Mouse (Mus musculus): ENCODE measurements around the gene Nudcd2. TPM values are rescaled to one million over a fixed set of nuclear protein-coding genes. Genes with fewer than 3 reads are reported as not detected.

Nudcd2 gene
- polyA plus RNA-seq, 1 experiment = 43.5 TPM

GRCm38 (mm10) chr11:40759896-40760295 lies 26.4 kb downstream of the Nudcd2 start:
- no peaks in the 10 kb centered on the region for H3K36me3 ChIP-seq (ENCODE audit: control insufficient read depth, insufficient read depth)
- H3K4me2 ChIP-seq (ENCODE audit: low read depth) = no peak overlapping the region
- no peak overlapping the region for H3K4me3 ChIP-seq
- peaks cover 1% of the 10 kb centered on the region for H3K79me2 ChIP-seq (ENCODE audit: control insufficient read depth, insufficient read depth)
- H3ac ChIP-seq (ENCODE audit: control insufficient read depth, insufficient read length) = no peak overlapping the region
- no peaks in the 10 kb centered on the region for H3K27me3 ChIP-seq (ENCODE audit: control insufficient read depth, insufficient read depth, insufficient read length)
- no peak for TF ChIP-seq REST (IDR thresholded peaks at IDR 0.05; ENCODE audit: insufficient read depth, insufficient read length)
- no peak for TF ChIP-seq MYOG (IDR thresholded peaks at IDR 0.05; ENCODE audit: control insufficient read depth in 1 of 3, insufficient read depth in 1 of 3, insufficient read length in 2 of 3, low read depth in 2 of 3)
- TF ChIP-seq POLR2AphosphoS2 (IDR thresholded peaks at IDR 0.05; ENCODE audit: insufficient read length, low read depth) = no peak
- TF ChIP-seq USF1 (IDR thresholded peaks at IDR 0.05; ENCODE audit: low read depth) = no peak
- TF ChIP-seq TCF12 (IDR thresholded peaks at IDR 0.05; ENCODE audit: insufficient read depth, poor library complexity, severe bottlenecking) = no peak
- no peak for TF ChIP-seq SRF (IDR thresholded peaks at IDR 0.05; ENCODE audit: control insufficient read depth, insufficient read length, low read depth)
- TF ChIP-seq E2F4 (IDR thresholded peaks at IDR 0.05; ENCODE audit: insufficient read depth) = no peak
- no peak for TF ChIP-seq POLR2A (IDR thresholded peaks at IDR 0.05; ENCODE audit: insufficient read length, low read depth)
- no peak for TF ChIP-seq TCF3 (IDR thresholded peaks at IDR 0.05; ENCODE audit: insufficient read length, low read depth)
- no peak for TF ChIP-seq MYOD1 (IDR thresholded peaks at IDR 0.05; ENCODE audit: control insufficient read depth in 1 of 3, insufficient read length in 2 of 3, low read depth in 2 of 3)
- TF ChIP-seq MAX (IDR thresholded peaks at IDR 0.05; ENCODE audit: low read depth) = no peak
- no peak for TF ChIP-seq CEBPB (IDR thresholded peaks at IDR 0.05; ENCODE audit: insufficient read depth, poor library complexity, severe bottlenecking)

GRCm38 (mm10) chr11:40763395-40763794 lies 29.9 kb downstream of the Nudcd2 start:
- Histone ChIP-seq H3K79me2 (ENCODE audit: control insufficient read depth, insufficient read depth) (no peaks in the 10 kb centered on the region), H3K4me2 (ENCODE audit: low read depth) (no peak overlapping the region), H3ac (ENCODE audit: control insufficient read depth, insufficient read length) (no peak overlapping the region), H3K27me3 (ENCODE audit: control insufficient read depth, insufficient read depth, insufficient read length) (no peaks in the 10 kb centered on the region), H3K4me3 (no peak overlapping the region), H3K36me3 (ENCODE audit: control insufficient read depth, insufficient read depth) (no peaks in the 10 kb centered on the region)
- TF ChIP-seq USF1 (IDR thresholded peaks at IDR 0.05; ENCODE audit: low read depth) (no peak), TCF3 (IDR thresholded peaks at IDR 0.05; ENCODE audit: insufficient read length, low read depth) (no peak), POLR2A (IDR thresholded peaks at IDR 0.05; ENCODE audit: insufficient read length, low read depth) (no peak), MYOG (IDR thresholded peaks at IDR 0.05; ENCODE audit: control insufficient read depth in 1 of 3, insufficient read depth in 1 of 3, insufficient read length in 2 of 3, low read depth in 2 of 3) (no peak), TCF12 (IDR thresholded peaks at IDR 0.05; ENCODE audit: insufficient read depth, poor library complexity, severe bottlenecking) (no peak), MAX (IDR thresholded peaks at IDR 0.05; ENCODE audit: low read depth) (no peak), SRF (IDR thresholded peaks at IDR 0.05; ENCODE audit: control insufficient read depth, insufficient read length, low read depth) (no peak), POLR2AphosphoS2 (IDR thresholded peaks at IDR 0.05; ENCODE audit: insufficient read length, low read depth) (no peak), E2F4 (IDR thresholded peaks at IDR 0.05; ENCODE audit: insufficient read depth) (no peak), REST (IDR thresholded peaks at IDR 0.05; ENCODE audit: insufficient read depth, insufficient read length) (no peak), CEBPB (IDR thresholded peaks at IDR 0.05; ENCODE audit: insufficient read depth, poor library complexity, severe bottlenecking) (no peak), MYOD1 (IDR thresholded peaks at IDR 0.05; ENCODE audit: control insufficient read depth in 1 of 3, insufficient read length in 2 of 3, low read depth in 2 of 3) (no peak)

GRCm38 (mm10) chr11:40764690-40765089 lies 31.2 kb downstream of the Nudcd2 start:
- Histone ChIP-seq H3K79me2 (ENCODE audit: control insufficient read depth, insufficient read depth) (no peaks in the 10 kb centered on the region), H3ac (ENCODE audit: control insufficient read depth, insufficient read length) (no peak overlapping the region), H3K4me3 (no peak overlapping the region), H3K4me2 (ENCODE audit: low read depth) (no peak overlapping the region), H3K36me3 (ENCODE audit: control insufficient read depth, insufficient read depth) (no peaks in the 10 kb centered on the region), H3K27me3 (ENCODE audit: control insufficient read depth, insufficient read depth, insufficient read length) (no peaks in the 10 kb centered on the region)
- TF ChIP-seq TCF12 (IDR thresholded peaks at IDR 0.05; ENCODE audit: insufficient read depth, poor library complexity, severe bottlenecking) (no peak), MYOD1 (IDR thresholded peaks at IDR 0.05; ENCODE audit: control insufficient read depth in 1 of 3, insufficient read length in 2 of 3, low read depth in 2 of 3) (no peak), POLR2AphosphoS2 (IDR thresholded peaks at IDR 0.05; ENCODE audit: insufficient read length, low read depth) (no peak), USF1 (IDR thresholded peaks at IDR 0.05; ENCODE audit: low read depth) (no peak)

GRCm38 (mm10) chr11:40775315-40776269 lies 42.1 kb downstream of the Nudcd2 start:
- no peak for TF ChIP-seq TCF12 (IDR thresholded peaks at IDR 0.05; ENCODE audit: insufficient read depth, poor library complexity, severe bottlenecking)
- Histone ChIP-seq H3K4me2 (ENCODE audit: low read depth) (peak overlapping the region; percentile 41), H3K27me3 (ENCODE audit: control insufficient read depth, insufficient read depth, insufficient read length) (peaks cover 6% of the 10 kb centered on the region), H3K4me3 (no peak overlapping the region), H3K79me2 (ENCODE audit: control insufficient read depth, insufficient read depth) (no peaks in the 10 kb centered on the region), H3K36me3 (ENCODE audit: control insufficient read depth, insufficient read depth) (no peaks in the 10 kb centered on the region), H3ac (ENCODE audit: control insufficient read depth, insufficient read length) (no peak overlapping the region)

- Histone ChIP-seq H3K27me3 (ENCODE audit: control insufficient read depth, insufficient read depth, insufficient read length) (no peaks in the 10 kb centered on the region), H3K79me2 (ENCODE audit: control insufficient read depth, insufficient read depth) (no peaks in the 10 kb centered on the region), H3K4me2 (ENCODE audit: low read depth) (no peak overlapping the region), H3K36me3 (ENCODE audit: control insufficient read depth, insufficient read depth) (no peaks in the 10 kb centered on the region), H3ac (ENCODE audit: control insufficient read depth, insufficient read length) (no peak overlapping the region), H3K4me3 (no peak overlapping the region)
- TF ChIP-seq CEBPB (IDR thresholded peaks at IDR 0.05; ENCODE audit: insufficient read depth, poor library complexity, severe bottlenecking) (no peak), MYOG (IDR thresholded peaks at IDR 0.05; ENCODE audit: control insufficient read depth in 1 of 3, insufficient read depth in 1 of 3, insufficient read length in 2 of 3, low read depth in 2 of 3) (no peak), TCF3 (IDR thresholded peaks at IDR 0.05; ENCODE audit: insufficient read length, low read depth) (no peak), MAX (IDR thresholded peaks at IDR 0.05; ENCODE audit: low read depth) (no peak), REST (IDR thresholded peaks at IDR 0.05; ENCODE audit: insufficient read depth, insufficient read length) (no peak), SRF (IDR thresholded peaks at IDR 0.05; ENCODE audit: control insufficient read depth, insufficient read length, low read depth) (no peak)
Observed at GRCm38 (mm10) chr11:40781857-40782256, 48.4 kb downstream of the Nudcd2 start.

All from myocyte (in vitro differentiated cells).